Mouse (Mus musculus) olfactory bulb, adult 2 months (tissue): ENCODE measurements around the gene Grid2.

Experiments used
- CTCF ChIP-seq: fragments of 200-500 bp; IDR thresholded peaks from 2 replicates; pipeline ENCODE4 v1.5.1; 2012; ENCODE audit warnings: low read depth, mild to moderate bottlenecking, low read length, moderate library complexity; ENCODE audit not compliant: insufficient read depth
- POLR2A ChIP-seq: fragments of 200-500 bp; IDR thresholded peaks from 2 replicates; pipeline ENCODE4 v1.6.1; 2012; ENCODE audit warnings: mild to moderate bottlenecking, low read depth, low read length, moderate library complexity; ENCODE audit not compliant: insufficient read depth

DNA sequence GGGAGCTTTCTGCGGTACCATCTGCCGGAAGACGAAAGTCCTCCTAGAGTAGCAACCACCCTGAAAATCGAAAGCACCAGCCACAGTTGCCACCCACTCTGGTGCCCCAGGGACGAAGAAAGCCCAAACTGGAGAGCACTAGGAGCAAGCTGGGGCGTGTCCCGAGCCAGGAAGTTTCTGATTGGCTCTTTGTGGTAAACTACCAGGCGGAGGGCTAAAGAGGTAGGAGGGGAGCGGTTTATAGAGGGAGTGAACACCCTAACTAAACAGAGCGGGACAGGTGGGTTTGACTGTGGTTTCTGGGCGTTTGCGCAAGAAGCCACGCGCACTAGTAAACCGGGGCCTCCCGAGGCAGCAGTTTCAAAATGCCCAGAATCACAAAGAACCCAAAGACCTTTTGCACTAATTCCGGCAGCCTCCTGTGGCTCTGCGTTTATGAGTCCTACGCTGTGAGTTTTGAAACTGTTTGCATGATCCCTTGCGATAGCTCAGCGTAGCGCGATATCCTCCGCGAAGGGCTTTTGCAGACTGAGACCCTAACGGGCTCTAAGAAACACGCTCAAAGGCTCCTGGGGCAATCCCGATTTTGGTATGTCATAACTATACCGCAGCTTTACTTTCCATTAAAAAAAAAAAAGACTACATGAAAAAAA lies 1472.2 kb downstream of the Grid2 start:
- TF ChIP-seq POLR2A (no peak), CTCF (no peak)
